Mouse (Mus musculus) WW6 (cell line): ENCODE data around the gene Zfp11.
"Not testable (repeated sequence)": the region's sequence is repeated elsewhere in the genome, so short reads cannot be mapped to it uniquely, and the experiment has no call there.

Experiments
- DNase-seq: peaks from one replicate; pipeline ENCODE4 v3.0.0-alpha.2; 2013; ENCODE audit warnings: low read depth, low spot score

Zfp11 gene

DNA sequence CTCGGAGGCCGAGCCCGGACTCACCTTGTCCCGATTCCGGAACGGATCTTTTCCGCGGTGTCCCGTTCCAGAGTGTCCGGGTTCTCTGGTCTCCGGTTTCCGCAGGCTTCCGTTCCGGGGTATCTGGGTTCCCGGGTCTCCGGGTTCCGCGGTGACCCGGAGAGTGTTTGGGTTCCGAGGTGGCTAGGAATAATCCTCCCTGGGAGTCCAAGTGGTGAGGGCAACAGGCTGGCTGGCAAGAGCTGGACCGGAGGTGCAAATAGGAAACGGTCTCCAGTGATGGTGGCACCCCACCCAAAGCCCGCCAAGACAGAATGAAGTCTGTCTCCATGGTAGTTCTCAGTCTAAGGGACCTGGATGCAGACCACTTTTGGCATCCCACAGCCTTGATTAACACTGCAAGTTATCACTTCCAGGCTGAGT lies at the start of gene Zfp11:
Gene Zfp11, minus strand, starts transcription at position 64 of the 423 bp plus-strand sequence.
- peak; percentile 50 for DNase-seq

DNA sequence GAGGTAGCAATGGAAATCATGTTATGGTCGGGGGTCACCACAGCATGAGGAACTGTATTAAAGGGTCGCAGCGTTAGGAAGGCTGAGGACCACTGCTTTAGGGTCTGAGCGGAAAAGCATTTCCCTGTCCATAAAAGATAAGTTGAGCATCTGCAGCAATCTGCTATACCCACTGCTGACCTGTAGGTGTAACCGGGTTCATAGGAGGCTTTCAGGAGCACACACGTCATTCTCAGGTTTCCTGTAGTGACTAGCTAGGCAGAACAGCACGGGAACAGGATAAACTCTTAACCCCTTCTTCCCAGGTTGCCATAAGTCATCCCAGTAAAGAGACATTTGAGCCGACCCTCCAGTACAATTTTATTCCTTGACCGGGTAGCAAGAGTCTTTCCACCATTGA lies 47.1 kb upstream of the Zfp11 start:
- DNase-seq: no peak

DNA sequence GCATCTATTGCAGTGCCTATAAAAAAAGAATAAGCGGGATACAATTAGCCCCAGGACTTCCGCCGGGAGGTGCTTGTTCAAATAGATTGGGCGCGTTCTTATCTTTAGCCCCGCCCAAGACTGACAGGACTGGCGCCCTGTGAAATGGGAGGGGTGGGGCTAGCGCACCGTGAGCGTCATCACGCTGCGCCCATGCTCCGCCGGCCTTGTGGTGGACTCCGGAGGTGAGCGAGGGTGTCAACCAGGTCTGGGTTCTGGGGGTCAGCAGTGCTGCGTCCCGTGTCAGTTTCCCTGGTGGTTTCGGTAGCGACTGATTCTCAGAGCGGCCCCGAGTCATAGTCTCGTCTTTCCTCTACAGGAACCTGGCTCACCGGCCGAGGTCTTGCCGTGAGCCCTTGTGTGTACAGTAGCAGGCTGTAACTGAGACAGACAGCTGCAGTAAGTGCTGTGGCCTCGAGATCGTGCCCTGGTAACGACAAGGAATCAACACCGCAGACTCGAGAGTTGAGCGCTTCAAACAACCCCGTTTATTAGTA lies 45.5 kb upstream of the Zfp11 start, which contains the start of gene Mrps17:
Gene Mrps17, plus strand, starts transcription at position 172 of the 536 bp plus-strand sequence.
- peak; percentile 86 for DNase-seq

DNA sequence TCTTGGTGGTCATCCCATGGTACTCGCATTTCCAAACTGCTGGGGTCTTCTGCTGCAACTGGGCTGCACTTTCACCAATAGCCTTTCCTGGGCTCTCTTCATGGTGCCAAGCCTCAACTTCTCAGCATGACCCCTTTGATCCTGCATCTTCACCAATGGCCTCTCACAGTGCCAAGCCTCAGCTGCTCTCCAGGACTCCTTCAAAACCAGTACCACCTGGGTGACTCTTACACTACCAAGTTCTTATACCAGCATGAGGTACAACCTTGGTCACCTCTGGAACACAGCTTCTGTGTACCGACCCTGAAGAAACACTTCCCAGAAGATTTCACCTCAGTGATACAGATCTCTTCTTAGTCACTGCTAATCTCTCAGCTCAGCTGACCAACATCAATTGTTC lies 38.5 kb upstream of the Zfp11 start, which contains the start of gene Sept14:
Gene Sept14, minus strand, starts transcription at position 101 of the 400 bp plus-strand sequence.
- DNase-seq: no peak

DNA sequence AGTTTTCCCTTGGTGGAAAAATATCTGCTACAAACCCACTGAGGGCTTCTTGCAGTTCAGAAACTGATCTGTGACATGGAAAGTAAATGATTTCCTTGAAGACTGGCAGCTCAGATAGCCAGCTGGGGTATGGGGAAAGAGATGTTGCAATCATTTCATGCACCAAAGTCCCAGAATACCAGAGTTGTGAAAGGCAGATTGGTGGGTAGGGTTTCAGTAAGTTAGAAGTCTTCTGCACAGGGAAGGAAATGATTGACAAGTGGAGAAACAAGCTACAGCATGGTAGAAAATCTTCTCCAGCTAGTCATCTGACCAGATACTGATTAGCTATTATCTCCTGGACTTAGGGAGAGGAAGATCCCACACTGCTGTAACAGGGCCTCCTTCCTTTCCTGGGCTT lies 33.5 kb upstream of the Zfp11 start:
- no peak for DNase-seq

DNA sequence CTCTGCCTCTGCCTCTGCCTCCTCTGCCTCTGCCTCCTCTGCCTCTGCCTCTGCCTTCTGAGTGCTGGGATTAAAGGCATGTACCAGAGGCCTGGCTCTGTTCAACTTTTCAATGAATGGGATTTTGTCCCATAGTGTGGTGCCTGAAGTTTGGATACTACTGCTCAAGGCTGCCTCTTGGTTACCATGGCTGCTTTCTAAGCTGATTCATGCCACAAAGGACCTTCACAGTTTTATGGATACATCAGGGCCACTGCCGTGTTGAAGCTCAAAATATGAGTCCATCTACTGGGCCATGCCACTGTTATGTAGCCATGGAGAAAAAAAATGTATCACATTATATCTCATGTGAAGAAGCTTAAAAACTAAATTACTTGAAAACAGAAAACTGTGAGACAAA lies 31.8 kb upstream of the Zfp11 start:
- DNase-seq: no peak

DNA sequence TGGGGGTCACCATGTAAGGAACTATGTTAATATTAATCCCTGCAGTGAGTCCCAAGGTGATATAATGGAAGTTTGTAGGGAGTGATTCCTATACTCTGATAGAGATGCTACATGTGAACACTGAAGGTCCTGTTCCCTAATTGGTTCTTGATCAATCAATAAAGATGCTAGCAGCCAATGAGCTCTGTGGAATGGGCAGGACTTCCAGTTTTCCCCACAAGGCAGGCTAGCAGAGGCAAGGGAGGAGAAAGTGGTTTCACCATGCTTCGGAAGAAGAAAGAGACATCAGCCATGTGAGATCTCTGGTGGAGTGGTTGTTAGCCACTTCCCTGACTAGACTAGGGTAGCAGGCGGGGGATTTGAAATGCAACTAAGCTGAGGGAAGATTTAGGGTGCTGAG lies 30.6 kb upstream of the Zfp11 start:
- no peak for DNase-seq

DNA sequence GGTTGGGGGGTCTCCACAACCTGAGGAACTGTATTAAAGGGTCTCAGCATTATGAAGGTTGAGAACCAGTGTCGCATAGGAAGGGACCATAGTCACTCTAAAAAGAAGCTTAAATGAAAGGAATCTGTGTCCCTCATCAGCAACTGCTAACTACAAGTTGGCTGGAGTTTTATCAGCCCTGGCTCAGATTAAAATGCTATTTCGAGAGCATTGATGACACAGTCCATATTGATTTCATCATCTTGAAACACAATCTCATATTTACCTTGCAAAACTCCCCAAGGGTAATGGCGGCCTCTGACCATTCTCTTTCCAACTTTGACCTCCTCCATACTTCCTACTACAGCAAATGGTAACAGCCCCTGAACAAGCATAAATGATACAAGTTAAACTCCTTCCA lies 20.6 kb upstream of the Zfp11 start:
- no peak for DNase-seq

DNA sequence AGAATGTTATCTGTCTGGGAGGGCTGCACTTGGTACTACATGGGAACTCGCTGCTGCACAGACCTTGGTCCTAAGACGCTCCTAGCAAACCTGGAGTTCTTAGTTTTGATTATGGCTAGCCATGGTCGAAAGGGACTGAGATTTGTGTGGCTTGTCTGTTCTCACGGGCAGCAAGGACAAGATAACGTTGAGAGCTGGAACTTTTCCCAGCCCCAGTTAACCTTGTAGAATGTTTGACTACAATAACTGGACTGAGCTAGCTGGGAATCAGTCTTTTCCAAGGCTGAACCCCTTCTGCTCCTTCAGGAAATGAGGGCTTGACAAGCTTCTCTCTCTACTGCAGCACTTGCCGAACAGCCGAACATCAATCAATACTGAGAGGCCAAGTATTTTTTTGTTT lies 17.7 kb upstream of the Zfp11 start:
- DNase-seq: no peak

DNA sequence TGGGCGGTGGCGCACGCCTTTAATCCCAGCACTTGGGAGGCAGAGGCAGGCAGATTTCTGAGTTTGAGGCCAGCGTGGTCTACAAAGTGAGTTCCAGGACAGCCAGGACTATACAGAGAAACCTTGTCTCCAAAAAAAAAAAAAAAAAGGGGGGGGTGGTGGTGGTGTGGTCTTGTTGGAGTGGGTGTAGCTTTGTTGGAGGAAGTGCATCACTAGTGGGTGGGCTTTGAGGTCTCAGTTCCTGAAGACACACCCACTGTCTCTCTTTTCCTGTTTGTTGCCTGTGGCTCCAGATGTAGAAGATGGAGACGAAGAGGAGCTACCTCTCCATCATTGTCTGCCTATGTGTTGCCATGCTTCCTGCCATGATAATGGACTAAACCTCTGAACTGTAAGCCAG lies 15.2 kb upstream of the Zfp11 start:
- not testable (repeated sequence) for DNase-seq

DNA sequence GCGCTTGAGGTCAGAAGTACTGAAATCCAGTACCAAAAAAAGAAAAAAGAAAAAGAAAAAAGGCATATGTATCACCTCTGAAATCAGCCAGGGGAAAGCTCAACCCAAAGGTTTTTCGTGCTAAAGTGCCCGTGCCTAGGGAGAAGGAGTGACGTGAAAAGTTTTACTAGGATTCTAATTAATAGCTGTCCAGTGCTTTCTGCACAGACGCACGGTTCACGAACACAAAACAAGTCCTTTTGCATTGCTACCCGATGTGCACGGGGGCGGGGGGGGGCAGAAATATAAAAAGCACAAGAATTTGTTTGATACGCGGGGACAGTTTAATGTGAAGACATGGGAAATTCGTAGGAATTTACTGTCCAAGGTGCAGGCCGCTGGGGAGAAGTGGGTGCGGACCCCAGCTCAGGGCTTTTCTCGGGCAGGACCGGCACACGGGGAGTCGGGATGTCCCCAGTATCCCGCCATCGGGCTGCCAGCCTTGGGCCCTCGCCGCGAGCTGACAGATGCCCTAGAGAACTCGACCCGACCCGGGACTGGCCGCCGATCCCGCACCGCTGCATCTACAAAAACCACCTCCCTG lies 355 bp downstream of the Zfp11 start:
- DNase-seq: no peak

DNA sequence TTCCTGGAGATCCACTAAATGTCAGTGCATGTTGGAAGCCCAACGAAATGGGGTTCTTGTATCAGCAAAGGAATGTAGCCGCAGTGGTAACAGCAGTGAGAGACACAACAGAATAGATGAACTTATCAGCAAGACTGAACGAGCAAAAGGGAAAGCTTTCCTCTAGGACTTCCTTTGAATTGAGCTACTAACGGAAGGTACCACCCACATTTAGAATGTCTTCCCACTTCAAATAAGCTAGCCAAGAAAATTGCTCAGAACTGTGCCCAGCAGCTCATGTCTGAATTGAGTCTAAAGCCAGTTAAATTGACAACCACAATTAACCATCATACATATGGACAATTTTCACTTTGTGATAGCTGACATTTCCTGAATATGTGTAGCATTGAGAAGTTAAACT lies 2.0 kb downstream of the Zfp11 start:
- no peak for DNase-seq

DNA sequence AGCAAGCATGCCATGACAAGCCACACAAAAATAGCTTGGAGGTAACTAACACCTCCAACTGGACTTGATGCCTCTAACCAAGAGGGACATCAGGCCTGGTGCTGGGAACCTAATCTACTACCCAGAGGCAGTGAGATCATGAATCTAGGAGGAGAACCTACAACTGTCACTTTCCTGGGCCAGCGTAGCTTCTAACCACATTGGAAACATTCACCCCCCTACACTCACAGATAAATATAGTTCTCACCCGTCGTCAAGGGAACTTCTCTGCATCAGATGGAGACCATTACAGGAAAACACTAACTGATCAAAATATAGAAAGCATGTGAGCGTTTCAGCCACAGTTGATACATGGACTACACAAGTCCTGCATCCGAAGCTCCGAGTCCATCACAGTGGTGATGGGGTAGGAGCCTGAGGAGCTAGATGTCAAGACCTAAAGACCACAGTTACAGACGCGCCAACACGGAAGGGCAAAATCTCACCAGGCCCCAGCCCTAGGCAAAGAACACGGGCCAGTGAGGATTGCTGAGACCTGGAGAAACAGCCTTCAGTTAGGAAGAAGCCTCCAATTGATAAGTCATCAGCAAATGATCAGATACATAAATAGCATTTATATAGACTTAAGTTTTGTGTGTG lies 3.5 kb downstream of the Zfp11 start:
- DNase-seq: no peak

DNA sequence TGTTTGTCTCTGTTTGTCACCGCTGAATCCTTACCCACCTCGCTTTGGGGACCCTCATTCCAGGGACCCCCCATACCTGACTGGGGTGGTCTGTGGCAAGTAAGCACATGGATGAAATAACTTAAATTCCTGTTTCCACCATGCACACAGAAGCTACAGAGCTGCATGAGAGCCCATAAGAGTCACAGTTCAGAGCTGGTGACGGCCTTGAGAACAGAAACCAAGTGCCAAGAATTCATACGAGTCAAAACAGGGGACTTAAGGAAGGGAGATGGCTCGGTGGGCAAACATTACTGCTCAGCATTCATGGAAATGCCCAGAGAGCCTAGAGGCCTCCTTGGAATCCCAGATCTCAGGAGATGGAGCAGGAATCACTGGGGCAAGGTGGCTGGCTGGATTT lies 5.8 kb downstream of the Zfp11 start:
- DNase-seq: no peak

DNA sequence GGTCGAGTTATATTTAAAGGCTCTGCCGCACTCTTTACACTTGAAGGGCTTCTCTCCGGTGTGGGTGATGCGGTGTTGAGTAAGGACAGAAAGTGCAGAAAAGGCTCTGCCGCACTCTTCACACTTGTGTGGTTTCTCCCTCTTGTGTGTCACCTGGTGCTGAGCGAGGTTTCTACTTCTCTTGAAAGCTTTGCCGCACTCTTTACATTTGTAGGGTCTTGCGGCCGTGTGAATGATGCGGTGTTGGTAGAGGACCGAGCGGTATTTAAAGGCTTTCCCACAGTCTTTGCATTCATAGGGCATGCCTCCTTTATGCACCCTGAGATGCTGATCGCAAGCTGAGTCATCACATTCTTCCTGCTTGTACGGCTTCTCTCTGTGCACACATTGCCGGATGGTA lies 12.0 kb downstream of the Zfp11 start:
- no peak for DNase-seq

DNA sequence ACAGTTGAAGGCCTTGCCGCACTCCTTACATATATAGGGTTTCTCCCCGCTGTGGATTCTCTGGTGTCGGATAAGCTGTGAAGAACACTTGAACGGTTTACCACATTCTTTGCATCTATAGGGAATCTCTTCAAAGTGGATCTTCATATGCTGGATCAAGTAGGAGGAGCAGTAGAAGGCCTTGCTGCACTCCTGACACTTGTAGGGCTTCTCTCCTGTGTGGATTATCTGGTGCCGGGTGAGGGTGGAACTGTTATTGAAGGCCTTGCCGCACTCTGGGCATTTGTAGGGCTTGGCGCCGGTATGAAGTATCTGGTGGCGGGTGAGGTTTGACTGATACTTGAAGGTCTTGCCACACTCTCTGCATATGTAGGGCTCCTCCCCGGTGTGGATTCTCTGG lies 12.9 kb downstream of the Zfp11 start:
- DNase-seq: no peak

DNA sequence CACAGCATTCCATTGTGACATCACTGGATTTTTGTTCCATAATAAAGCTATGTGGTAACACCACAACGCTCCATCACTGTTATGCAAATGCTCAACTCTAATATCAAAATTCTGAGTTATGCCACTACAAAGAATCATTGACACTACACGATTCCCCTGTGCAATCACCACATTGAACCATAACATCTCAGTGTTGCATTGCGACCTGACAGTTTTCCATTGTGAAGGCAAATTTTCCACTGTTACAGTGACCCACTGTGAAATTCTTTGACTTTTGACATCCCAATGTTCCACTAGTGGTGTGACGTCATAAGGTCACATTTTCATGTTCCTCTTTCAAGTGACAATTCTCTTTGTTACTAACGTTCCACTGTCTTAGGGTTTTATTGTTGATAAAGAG lies 19.0 kb downstream of the Zfp11 start:
- no peak for DNase-seq

DNA sequence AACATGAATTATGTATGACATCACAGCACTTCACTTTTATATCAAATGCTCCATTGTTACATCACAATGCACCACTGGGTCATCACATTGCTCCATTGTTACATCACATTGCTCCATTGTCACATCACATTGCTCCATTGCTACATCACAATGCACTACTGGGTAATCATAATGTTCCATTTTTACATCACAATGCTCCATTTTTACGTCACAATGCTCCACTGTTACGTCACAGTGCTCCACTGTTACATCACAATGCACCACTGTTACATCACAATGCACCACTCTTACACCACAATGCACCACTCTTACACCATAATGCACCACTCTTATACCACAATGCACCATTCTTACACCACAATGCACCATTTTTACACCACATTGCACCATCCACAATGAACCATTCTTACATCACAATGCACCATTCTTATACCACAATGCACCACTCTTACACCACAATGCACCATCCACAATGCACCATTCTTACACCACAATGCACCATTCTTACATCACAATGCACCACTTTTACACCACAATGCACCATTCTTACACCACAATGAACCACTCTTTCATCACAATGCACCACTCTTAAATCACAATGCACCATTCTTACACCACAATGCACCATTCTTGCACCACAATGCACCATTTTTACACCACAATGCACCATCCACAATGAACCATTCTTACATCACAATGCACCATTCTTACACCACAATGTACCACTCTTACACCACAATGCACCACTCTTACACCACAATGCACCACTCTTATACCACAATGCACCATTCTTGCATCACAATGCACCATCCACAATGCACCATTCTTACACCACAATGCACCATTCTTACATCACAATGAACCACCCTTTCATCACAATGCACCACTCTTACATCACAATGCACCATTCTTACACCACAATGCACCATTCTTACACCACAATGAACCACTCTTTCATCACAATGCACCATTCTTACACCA lies 37.3 kb downstream of the Zfp11 start:
- DNase-seq: not testable (repeated sequence)

DNA sequence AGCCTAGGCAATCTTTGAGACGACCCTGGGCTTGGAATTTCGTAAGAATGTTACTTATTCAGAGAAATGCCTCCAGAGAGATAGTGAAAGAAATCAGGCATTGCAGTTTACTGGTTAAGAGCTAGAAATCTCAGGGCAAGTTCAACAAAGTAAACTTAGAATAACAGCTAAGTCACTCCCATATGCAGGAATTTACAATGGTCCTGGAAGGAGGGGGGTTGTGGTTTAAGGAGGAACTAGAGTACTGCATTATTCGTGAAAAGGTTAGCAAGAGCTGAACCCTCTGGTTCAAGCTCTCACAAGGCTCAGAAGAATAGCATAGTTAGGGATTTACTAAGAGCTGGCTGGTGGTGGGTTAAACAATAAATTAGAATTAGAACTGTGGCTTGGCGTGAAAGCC lies 43.3 kb downstream of the Zfp11 start:
- DNase-seq: not testable (repeated sequence)

DNA sequence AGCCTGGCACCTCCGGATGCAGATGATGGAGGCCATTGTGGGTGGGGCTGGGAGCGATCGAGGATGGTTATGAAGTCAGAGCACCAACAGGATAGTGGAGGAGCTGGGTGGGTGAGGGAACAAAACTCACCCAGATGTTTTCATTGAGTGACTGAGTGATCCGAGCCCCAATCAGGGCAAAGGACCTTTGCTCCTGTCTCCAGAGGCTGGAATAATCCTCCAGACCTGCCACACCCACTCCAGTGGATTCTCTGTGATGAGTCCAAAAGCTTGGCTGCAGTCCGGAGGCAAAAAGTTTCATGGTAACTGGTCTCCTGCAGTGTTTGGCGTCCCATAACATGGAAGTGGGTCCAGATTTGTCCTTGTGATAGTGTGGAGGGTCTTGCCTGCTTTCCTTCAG lies 43.8 kb downstream of the Zfp11 start:
- DNase-seq: no peak

DNA sequence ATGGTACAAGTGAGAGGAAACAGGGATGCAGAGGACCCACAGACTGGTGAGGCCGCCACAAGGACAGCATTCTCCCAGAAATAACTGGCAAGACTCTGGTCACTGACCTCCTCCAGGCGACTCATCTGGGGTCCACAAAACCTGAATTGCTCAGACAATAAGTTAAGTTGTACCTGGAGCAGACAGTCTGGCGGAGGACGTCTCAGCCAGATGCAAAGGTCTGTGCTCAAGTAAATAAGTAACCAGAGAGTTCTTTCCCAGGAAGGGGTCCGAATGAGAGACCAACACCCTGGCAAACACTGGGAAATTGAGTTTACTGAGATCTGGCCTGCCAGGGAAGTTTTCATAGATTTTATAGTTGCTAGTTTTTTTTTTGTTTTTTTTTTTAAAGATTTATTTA lies 48.5 kb downstream of the Zfp11 start:
- DNase-seq: no peak

DNA sequence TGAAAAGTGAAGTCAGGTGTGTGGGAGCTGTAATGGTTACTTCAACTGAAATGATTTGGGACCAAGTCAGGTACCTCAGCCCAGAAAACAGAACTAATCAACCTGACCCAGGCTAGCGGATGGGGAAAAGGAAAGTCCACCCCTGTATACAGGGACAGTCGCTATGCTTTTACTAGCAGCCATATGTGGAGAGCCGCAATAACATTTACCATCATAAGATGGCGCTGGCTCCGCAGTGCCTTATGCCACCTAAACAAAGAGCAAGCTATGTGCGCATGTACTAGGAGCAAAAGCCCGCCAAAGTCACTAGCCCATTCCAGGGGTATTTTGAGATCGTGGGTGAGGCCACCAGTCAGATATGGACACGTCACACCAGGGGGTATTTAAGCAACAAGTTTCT lies 49.3 kb downstream of the Zfp11 start:
- not testable (repeated sequence) for DNase-seq
